Mouse (Mus musculus): ENCODE data around the gene Acsm3.

Acsm3 gene

DNA sequence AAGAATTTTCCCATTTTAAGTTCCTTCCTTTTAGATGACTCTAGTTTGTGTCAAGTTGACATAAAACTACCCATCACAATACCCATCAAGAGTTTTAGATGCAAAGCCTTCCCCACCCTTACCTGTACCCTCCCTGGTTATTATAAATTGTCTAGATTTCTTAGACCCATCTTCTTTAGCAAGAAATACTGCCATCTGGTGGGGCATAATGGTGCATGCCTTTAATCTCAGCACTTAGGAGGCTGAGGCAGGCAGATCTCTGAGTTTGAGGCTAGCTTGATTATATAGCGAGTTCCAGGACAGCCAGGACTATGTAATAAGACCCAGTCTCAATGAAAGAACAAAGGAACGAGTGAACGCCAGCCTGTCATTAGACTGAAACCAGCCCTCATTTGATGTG, 39.8 kb downstream of the Acsm3 start:
- peak; percentile 47 for DNase-seq (ENCODE audit: low read depth)

DNA sequence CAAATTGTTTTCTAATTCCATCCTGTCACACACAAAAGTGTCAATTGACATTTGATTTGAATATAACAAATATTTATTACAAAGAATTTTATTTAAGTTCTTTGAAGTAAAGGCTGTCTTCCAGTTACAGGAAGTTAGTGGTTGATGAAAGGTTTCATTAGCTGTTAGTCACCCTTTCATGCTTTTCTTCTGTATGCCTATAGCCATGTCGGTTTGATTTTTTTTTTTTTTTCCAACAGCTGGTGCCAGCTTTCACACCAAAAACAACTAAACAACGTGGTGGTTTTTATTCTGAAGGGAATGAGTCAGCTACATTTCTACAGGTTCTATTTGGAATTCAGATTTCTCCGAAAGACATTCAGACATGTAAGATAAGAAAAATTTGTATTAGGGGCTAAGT, 40.3 kb downstream of the Acsm3 start:
- DNase-seq (ENCODE audit: low read depth), result peak; percentile 81

DNA sequence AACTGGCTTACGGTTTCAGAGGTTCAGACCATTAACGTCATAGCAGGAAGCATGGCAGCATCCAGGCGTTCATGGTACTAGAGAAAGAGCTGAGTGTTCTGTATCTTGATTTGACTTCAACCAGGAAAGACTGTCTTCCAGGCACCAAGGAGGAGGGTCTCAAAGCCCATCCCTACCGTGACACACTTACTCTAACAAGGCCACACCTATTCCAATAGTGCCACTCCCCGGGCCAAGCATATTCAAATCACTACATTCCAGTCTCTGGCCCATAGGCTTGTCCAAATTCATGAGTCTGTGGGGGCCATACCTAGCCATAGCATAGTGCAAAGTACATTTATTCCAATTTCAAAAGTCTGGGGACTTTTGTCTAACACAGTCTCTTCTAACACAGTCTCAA, 46.7 kb downstream of the Acsm3 start:
- no peak for DNase-seq (ENCODE audit: low read depth)

DNA sequence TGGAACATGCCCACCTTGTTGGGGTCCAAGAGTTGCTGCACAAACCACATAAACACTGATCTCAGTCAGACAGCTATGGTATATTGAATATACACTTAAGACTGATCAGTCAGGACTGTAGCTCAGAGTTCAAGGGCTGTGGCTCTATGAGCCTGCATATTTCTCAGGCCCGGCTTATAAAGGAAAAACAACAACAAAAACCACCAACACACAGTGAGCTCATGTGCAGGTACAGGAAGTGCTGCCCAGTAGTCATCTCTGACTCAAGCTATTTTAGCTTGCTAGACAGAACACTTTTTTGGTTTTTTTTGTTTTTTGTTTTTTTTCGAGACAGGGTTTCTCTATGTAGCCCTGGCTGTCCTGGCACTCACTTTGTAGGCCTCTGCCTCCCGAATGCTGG, 48.0 kb downstream of the Acsm3 start:
- no peak for DNase-seq (ENCODE audit: low read depth)

DNA sequence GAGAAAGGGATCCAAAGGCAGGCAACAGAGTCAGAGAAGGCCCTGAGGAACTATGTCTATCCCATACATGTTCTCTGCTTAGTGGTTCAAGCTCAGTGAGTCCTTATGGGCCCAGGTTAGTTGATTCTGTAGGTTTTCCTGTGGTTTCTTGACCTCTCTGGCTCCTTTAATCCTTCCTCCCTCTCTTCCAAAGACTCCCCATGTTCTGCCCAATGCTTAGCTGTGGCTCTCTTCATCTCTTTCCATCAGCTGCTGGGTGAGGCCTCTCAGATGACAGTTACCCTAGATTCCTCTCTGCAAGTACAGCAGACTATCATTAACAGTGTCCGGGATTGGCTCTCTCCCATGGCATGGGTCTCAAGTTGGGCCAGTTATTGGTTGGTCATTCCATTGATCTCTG, 74.6 kb downstream of the Acsm3 start:
- no peak for DNase-seq (ENCODE audit: low read depth)

GRCm38 (mm10) chr7:119835996-119836777, 75.5 kb downstream of the Acsm3 start:
- DNase-seq (ENCODE audit: low read depth), result peak; percentile 93
